Mouse (Mus musculus): ENCODE measurements around the gene Emc10.
A peak's percentile ranks its signal among the peaks of the same experiment; 100 is the strongest.

Gene Emc10

DNA sequence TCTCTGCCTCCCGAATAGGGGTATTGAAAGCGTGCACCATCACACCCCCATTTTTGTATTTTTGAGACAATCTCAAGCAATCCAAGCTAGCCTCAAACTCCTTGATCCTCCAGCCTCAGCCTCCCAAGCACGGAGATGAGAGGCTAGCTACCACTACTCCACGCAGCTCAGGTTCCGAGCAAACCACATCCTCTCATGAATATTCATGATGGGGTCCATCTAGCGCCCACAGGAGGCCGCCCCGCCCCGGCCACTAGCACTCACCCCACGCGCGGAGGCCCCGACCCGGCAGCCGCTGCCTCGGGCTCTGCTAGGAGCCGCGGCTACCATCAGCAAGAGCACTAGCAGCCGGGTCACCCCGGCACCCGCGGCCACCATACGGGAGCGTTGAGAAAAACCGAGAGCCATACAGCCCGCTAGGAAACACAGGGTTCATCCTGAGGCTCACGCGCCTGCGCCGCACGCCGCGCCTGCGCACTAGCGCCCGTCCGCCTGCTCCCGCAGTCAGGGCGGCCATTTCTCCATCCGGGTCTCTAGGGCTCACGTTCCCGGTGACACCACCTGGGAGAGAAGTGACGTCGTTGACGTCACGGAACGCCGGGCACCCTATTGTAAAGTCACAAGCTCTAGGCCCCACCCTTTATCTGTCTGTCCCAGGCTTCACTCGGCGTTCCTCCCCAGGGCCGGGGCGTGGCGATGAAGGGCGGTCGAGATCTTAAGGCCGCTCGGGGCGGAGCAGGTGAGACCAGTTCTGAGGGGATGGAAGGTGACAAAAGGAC is at the start of gene Emc10, which contains the start of gene Fam71e1:
Emc10 (minus strand) TSS at position 538 of the 779 bp plus-strand sequence.
Fam71e1 (plus strand) TSS at position 590 of the 779 bp plus-strand sequence.
- DNase-seq (ENCODE audit: low read depth, low spot score), result peak; percentile 100

GRCm38 (mm10) chr7:44543071-44543470 is 46.7 kb upstream of the Emc10 start:
- no peak for DNase-seq (ENCODE audit: low read depth, low spot score)

DNA sequence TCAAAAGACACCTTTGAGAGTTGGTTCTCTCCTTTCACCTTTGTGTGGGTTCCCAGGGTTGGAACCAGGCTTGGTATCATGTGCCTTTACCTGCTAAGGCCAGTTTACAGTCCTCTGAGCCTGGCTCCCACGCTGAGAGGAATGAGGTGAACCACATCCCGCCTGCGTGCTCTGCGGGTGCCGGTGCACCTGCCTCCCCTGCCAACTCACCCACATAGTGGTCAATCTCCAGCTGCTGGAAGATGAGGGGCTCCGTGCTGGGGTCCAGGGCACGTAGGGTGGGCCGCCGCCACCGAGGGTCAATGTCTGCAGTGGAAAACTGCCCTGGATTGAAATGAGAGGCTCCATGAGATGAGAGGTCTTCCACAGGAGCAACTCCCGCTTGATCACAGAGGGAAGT is 46.2 kb upstream of the Emc10 start:
- no peak for DNase-seq (ENCODE audit: low read depth, low spot score)

DNA sequence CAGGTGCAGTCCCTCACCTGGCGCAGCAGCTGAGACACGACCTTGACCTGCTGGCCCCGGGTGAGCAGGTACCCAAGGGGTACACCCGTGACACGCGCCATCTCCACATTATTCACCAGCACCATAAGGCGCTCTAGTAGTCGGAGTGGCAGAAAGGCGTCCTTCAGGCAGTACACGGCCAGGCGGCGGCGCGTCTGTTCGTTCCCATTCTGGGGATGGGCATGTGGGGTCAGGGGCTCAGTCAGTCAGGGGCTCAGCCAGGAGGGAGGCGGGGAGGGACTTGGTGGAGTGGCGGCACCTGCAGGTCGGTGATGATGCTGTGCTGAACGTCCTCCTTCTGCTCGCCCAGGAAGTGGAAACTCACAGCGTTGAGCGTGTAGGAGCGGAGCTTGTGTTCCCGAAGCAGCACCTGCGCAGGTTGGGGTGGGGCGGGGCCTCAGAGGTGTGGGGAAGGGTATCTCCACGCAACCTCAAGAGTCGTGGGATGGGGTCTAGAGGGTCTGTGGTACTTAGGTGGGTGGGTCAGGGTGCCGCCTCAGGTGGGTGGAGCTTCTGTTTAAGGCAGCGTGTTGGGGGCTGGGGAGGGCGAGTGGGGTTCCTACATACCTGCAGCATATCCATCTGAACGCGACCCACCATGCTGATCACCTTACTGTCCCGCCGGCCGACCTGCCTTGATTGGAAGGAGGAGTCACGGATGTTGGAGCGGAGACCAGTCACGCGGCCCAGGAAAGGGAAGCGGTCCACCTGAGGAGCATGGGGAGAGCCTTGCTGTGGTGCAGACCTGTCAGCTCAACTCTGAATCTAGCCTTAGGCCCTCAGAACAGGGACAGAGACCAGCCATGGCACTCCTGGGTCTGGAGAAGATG is 42.7 kb upstream of the Emc10 start:
- no peak for DNase-seq (ENCODE audit: low read depth, low spot score)

GRCm38 (mm10) chr7:44537496-44537895 is 41.2 kb upstream of the Emc10 start:
- DNase-seq (ENCODE audit: low read depth, low spot score), result no peak

DNA sequence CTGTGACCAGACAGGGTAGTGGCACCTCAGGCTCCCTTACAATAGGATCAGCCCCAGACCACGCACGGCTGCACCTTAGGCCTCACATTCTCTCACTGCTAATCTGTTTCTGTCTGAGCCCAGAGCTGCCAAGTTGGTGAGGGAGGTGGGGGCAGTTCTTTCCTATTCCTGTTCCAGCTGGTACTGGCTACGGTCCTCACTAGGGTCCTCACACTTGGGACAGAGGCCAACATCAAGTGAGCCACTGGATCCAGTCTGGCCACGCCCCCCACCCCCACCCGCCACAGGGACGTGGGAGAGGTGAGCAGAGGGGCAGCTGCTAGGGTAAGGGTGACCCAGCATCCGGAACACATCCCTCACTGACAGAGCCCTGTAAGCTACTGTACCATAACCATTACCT is 40.7 kb upstream of the Emc10 start:
- DNase-seq (ENCODE audit: low read depth, low spot score), result no peak

- no peak for DNase-seq (ENCODE audit: low read depth, low spot score)
Observed at GRCm38 (mm10) chr7:44536590-44536968, 40.2 kb upstream of the Emc10 start.

- no peak for DNase-seq (ENCODE audit: low read depth, low spot score)
Observed at GRCm38 (mm10) chr7:44535657-44536589, 39.6 kb upstream of the Emc10 start.

DNA sequence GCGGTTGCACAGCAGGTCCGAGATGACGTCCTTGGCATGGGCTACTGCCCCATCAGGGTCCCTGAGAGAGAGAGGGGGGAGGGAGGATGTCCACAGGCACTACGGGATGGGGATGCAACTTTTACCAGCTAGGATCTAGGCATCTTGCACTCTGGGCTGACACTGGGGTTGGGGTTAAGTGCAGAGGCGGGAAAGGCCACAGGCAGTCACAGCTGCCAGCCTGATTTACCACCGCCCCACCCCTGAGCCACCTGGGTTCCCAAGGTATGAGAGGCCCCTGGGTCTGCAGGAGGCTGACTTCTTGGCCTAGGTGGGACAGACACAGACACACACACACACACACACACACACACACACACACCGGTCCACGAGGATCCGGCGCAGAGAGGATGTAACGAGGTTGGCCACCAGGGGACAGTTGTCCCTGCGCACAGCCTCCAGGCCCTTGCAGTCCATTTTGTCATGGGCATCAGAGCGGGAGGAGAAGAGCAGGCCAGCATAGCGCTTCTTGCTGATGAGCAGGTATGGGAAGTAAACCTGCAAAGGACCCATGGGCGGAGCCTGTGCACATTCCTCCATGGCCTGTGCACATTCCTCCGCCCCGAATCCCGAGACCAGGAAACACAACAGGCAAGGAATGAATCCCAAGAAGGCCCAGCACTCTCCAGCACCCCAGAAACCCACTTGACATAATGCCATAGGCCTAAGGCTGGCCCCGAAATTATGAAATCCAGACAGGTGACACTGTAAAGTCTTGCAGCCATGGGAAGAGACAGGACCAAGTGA is 38.5 kb upstream of the Emc10 start:
- DNase-seq (ENCODE audit: low read depth, low spot score), result no peak

DNA sequence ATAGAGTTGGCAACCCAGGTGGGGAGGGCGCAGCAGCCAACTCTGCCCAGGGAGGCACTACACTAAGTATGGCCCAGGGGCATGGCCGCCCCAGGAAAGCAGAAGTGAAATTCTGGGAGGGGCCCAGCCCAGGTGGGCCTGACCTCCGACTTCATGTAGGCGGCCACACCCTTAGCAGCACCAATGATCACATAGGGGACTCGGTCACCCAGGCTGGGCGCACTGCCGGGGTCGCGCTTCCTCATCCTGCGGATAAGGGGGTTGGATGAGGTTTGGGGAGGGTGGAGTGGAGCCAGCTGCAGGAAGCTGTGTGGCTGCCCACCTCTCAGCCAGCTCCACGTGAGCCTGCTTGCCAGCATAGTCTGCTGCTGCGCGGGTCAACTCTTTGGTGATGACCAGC is 37.9 kb upstream of the Emc10 start:
- DNase-seq (ENCODE audit: low read depth, low spot score), result no peak

- no peak for DNase-seq (ENCODE audit: low read depth, low spot score)
Observed at GRCm38 (mm10) chr7:44533746-44534045, 37.4 kb upstream of the Emc10 start.

DNA sequence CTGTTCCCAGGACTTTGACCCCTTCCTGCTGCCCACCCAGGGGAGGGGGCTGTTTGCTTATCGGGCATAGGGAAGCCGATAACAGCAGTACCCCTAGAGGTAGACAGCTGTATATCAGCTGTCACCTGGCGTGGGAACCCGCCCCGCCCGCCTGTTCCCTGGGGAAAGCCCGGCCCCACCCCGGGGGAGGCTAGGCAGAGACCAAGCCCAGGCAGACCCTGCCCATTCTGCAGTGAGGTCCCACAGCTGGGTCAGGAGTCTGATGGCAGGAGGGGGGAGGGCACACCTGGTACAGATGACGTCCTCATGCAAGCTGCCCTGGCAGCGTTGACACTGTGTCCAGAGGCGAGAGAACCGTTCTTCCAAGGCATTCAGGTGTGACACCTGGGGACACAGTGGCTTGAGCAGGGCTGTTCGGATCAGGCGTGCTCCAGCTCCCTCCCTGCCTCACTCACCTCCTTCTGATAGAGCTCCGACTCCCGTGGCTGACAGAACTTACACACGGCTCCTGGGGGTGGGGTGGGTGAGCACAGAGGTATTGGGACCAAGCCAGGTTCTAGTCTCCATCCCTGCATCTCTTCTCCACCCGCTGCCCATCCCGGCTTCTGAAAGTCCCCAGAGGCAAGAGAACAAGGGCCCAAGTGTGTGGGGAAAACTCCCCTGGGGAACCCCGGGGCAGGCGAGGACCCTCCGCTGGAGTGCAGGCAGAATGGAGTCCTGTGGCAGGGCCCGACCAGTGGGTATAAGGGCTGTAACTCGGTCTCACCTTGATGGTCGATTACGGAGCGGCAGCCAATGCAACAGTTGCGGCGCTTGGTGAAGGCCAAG is 36.8 kb upstream of the Emc10 start:
- no peak for DNase-seq (ENCODE audit: low read depth, low spot score)

GRCm38 (mm10) chr7:44531946-44532732 is 35.8 kb upstream of the Emc10 start, which contains the start of gene Spib:
Gene Spib, minus strand, starts transcription at chr7:44532071.
- no peak for DNase-seq (ENCODE audit: low read depth, low spot score)

GRCm38 (mm10) chr7:44531207-44531606 is 34.9 kb upstream of the Emc10 start:
- DNase-seq (ENCODE audit: low read depth, low spot score), result no peak

DNA sequence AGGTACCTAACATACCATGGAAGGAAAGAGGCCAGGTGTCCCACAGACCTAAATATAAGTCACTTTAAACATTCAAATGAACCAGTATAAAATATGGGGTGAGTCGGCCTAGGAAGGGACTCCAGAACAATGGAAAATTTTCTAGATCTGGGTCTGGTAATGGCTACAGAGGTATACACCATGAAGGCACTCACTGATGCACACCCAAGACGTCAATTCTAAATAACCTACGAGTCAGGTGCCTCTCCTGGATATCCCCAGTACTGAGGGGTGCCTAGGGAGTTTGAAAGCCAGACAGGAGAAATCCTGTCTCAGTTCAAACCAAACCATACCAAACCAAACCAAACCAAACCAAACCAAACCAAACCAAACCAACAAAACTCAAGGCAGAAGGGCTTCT is 34.2 kb upstream of the Emc10 start:
- DNase-seq (ENCODE audit: low read depth, low spot score), result no peak

- DNase-seq (ENCODE audit: low read depth, low spot score), result no peak
Observed at GRCm38 (mm10) chr7:44529518-44529917, 33.2 kb upstream of the Emc10 start.

DNA sequence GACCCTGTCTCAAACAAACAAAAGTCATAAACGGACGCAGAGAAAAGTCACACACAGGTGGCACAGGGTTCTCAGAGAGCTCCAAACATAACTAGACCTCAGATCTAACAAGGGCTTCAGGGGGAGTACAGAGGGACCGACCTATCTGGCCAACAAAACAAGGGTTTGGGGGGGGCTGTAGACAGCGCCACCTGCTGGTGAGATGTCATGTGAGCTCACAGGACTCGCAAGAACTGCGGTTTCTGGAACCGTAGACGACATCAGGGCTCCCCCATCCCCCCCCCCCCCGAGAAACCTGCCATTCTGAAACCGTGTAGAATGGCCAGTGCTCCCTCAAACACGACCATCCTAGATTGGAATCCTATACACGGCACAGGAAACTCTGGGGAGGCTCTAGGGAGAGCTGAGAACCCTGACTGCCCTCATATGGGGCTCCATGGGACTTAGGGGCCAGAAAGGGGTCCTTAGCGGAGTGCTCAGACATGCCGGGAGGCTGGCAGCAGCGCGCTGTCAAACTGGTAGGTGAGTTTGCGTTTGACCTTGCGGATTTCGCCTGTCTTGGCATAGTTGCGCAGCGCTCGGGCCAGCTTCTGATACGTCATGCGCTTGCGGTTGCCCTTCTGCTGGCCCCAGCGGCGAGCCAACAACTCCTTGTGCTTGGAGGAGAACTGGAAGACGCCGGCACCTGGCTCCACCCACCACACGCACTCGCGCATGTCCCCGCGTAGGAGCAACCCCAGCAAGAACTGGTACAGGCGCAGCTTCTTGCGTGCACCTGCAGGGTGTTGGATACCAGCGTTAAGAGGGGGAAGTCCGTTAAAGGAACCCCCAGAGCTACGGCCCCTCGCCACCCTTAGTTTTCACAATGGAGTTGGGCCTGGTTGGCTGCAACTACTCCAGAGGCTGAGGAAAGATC is 31.4 kb upstream of the Emc10 start:
- DNase-seq (ENCODE audit: low read depth, low spot score), result peak; percentile 43

All from embryo, embryonic 11.5 days (tissue).